ENCODE assay signal across 8 mouse cellular contexts in genomic region chr4:6512749-6513364, GRCm38 (mm10).
A peak's percentile ranks its signal among the peaks of the same experiment; 100 is the strongest.
DNase-seq lines count a peak whose midpoint lies in the region; ATAC-seq and TF ChIP-seq lines count a peak whose summit lies in the region.

No protein-coding gene starts in this region.

- intact Hi-C loops in heart, postnatal 25 days (cut with DNase I): loop anchor here (5.0 to 10.0 kb wide), 3 partner anchors 76 to 1854 kb away; no protein-coding TSS in a partner anchor

- ATAC-seq in forebrain, embryonic 15.5 days (replicated peaks): peak; percentile 86
- peak; percentile 66 for ATAC-seq in liver, postnatal 0 days
- peak; percentile 92 for ATAC-seq in neural tube, embryonic 15.5 days (ENCODE audit: low FRiP score)

- H3K27me3 ChIP-seq in forebrain, embryonic 15.5 days: no peaks in the 10 kb centered on the region
- no peaks in the 10 kb centered on the region for H3K27me3 ChIP-seq in liver, postnatal 0 days (ENCODE audit: insufficient read depth, low read length)
- H3K27me3 ChIP-seq in neural tube, embryonic 15.5 days (replicated peaks): no peaks in the 10 kb centered on the region

- TF ChIP-seq CTCF in liver, postnatal 0 days (IDR thresholded peaks at IDR 0.05; ENCODE audit: low read depth): peak; percentile 84

- no peaks in the 10 kb centered on the region for H3K9me3 ChIP-seq in forebrain, embryonic 15.5 days
- no peaks in the 10 kb centered on the region for H3K9me3 ChIP-seq in liver, postnatal 0 days (ENCODE audit: low read length)
- H3K9me3 ChIP-seq in neural tube, embryonic 15.5 days (replicated peaks): no peaks in the 10 kb centered on the region

- WGBS in forebrain, embryonic 15.5 days: 20% methylated on average over 12 of the region's 12 CpGs
- WGBS in liver, postnatal 0 days (ENCODE audit: insufficient replicate concordance): 24% methylated on average over 12 of the region's 12 CpGs
- 16% methylated on average over 12 of the region's 12 CpGs for WGBS in neural tube, embryonic 15.5 days

- no peak for TF ChIP-seq EP300 in liver, postnatal 0 days (IDR thresholded peaks at IDR 0.05; ENCODE audit: low read depth)

- H3K4me2 ChIP-seq in forebrain, embryonic 15.5 days (replicated peaks): peak overlapping the region; percentile 23; the same call in 1 of the 2 replicates
- no peak overlapping the region for H3K4me2 ChIP-seq in liver, postnatal 0 days (ENCODE audit: low read depth, low read length)
- peak overlapping the region; percentile 50 for H3K4me2 ChIP-seq in neural tube, embryonic 15.5 days

- H3K4me1 ChIP-seq in forebrain, embryonic 15.5 days: peaks cover 7% of the 10 kb centered on the region
- no peaks in the 10 kb centered on the region for H3K4me1 ChIP-seq in liver, postnatal 0 days (ENCODE audit: insufficient read depth)
- peaks cover 10% of the 10 kb centered on the region for H3K4me1 ChIP-seq in neural tube, embryonic 15.5 days

- DNase-seq in ES-CJ7 (ENCODE audit: low read depth, low spot score): peak; percentile 85
- peak; percentile 62 for DNase-seq in cerebellum, adult 11 months
- DNase-seq in heart, postnatal 25 days (ENCODE audit: low spot score): peak; percentile 38
- DNase-seq in layer of hippocampus, adult 11-12 months (ENCODE audit: low spot score): peak; percentile 89
- DNase-seq in liver, postnatal 0 days: peak; percentile 82
- peak; percentile 84 for DNase-seq in testis, postnatal 10 days (ENCODE audit: low spot score)

- no peak overlapping the region for H3K9ac ChIP-seq in forebrain, embryonic 15.5 days (replicated peaks)
- no peak overlapping the region for H3K9ac ChIP-seq in liver, postnatal 0 days (replicated peaks)
- H3K9ac ChIP-seq in neural tube, embryonic 15.5 days (replicated peaks): no peak overlapping the region

- H3K36me3 ChIP-seq in forebrain, embryonic 15.5 days: no peaks in the 10 kb centered on the region
- H3K36me3 ChIP-seq in liver, postnatal 0 days (replicated peaks; ENCODE audit: insufficient read depth, low read length): no peaks in the 10 kb centered on the region
- H3K36me3 ChIP-seq in neural tube, embryonic 15.5 days: no peaks in the 10 kb centered on the region

- peak overlapping the region; percentile 8; the same call in 1 of the 2 replicates for H3K4me3 ChIP-seq in forebrain, embryonic 15.5 days
- H3K4me3 ChIP-seq in liver, postnatal 0 days (ENCODE audit: low read depth, low read length): no peak overlapping the region
- H3K4me3 ChIP-seq in neural tube, embryonic 15.5 days (replicated peaks): 0 out of 2 replicates have a peak overlapping the region, but pooled peaks have one; percentile 14

- no peak overlapping the region for H3K27ac ChIP-seq in forebrain, embryonic 15.5 days (replicated peaks)
- H3K27ac ChIP-seq in liver, postnatal 0 days (ENCODE audit: low read depth): no peak overlapping the region
- H3K27ac ChIP-seq in neural tube, embryonic 15.5 days (replicated peaks): no peak overlapping the region

Comparison
In these comparisons a context has a peak if more than half of its experiments do, and no peak if none do; other contexts are left out.
1. DNase-seq: peak in every context shown above with its lines; median percentile 89 in layer of hippocampus, adult 11-12 months; 85 in ES-CJ7; 84 in testis, postnatal 10 days; 82 in liver, postnatal 0 days; 62 in cerebellum, adult 11 months; 38 in heart, postnatal 25 days.